Mouse (Mus musculus): Measurements from ENCODE around the gene Pde5a. TPM values are rescaled to one million over a fixed set of nuclear protein-coding genes. Genes with fewer than 3 reads are reported as not detected.

The Pde5a gene
- polyA plus RNA-seq, 1 experiment from 2014 or later, result 0.83 TPM

GRCm38 (mm10) chr3:122708485-122708884, 20.3 kb upstream of the Pde5a start:
- Histone ChIP-seq H3K9me3 (replicated peaks; ENCODE audit: control insufficient read depth, low read length) (no peaks in the 10 kb centered on the region), H3K4me3 (ENCODE audit: low read depth, low read length) (no peak overlapping the region), H3K9ac (ENCODE audit: low read depth, low read length) (no peak overlapping the region), H3K4me2 (ENCODE audit: low read depth, low read length) (no peak overlapping the region), H3K27me3 (ENCODE audit: control insufficient read depth, insufficient read depth, low read depth, low read length) (no peaks in the 10 kb centered on the region), H3K36me3 (ENCODE audit: control insufficient read depth, insufficient read depth) (no peaks in the 10 kb centered on the region), H3K4me1 (ENCODE audit: control insufficient read depth, low read depth, low read length) (no peaks in the 10 kb centered on the region), H3K27ac (ENCODE audit: low read length) (no peak overlapping the region)
- 71% methylated on average over 6 of the region's 6 CpGs for WGBS (ENCODE audit: insufficient replicate concordance)
- no peak for ATAC-seq (ENCODE audit: low read depth)

GRCm38 (mm10) chr3:122710141-122710540, 18.6 kb upstream of the Pde5a start:
- no peak for ATAC-seq (ENCODE audit: low read depth)
- no peak overlapping the region for H3K27ac ChIP-seq (ENCODE audit: low read length)
- H3K27me3 ChIP-seq (ENCODE audit: control insufficient read depth, insufficient read depth, low read depth, low read length), result no peaks in the 10 kb centered on the region
- no peaks in the 10 kb centered on the region for H3K4me1 ChIP-seq (ENCODE audit: control insufficient read depth, low read depth, low read length)
- H3K4me3 ChIP-seq (ENCODE audit: low read depth, low read length), result no peak overlapping the region
- H3K9ac ChIP-seq (ENCODE audit: low read depth, low read length), result no peak overlapping the region
- H3K36me3 ChIP-seq (ENCODE audit: control insufficient read depth, insufficient read depth), result no peaks in the 10 kb centered on the region
- 56% methylated on average over 3 of the region's 3 CpGs for WGBS (ENCODE audit: insufficient replicate concordance)
- no peaks in the 10 kb centered on the region for H3K9me3 ChIP-seq (replicated peaks; ENCODE audit: control insufficient read depth, low read length)
- no peak overlapping the region for H3K4me2 ChIP-seq (ENCODE audit: low read depth, low read length)

- H3K27ac ChIP-seq (ENCODE audit: low read length), result no peak overlapping the region
- no peak overlapping the region for H3K4me2 ChIP-seq (ENCODE audit: low read depth, low read length)
- H3K4me1 ChIP-seq (ENCODE audit: control insufficient read depth, low read depth, low read length), result no peaks in the 10 kb centered on the region
- ATAC-seq (ENCODE audit: low read depth), result no peak
- 18% methylated on average over 2 of the region's 2 CpGs for WGBS (ENCODE audit: insufficient replicate concordance)
- H3K9ac ChIP-seq (ENCODE audit: low read depth, low read length), result no peak overlapping the region
- no peaks in the 10 kb centered on the region for H3K36me3 ChIP-seq (ENCODE audit: control insufficient read depth, insufficient read depth)
- H3K9me3 ChIP-seq (replicated peaks; ENCODE audit: control insufficient read depth, low read length), result no peaks in the 10 kb centered on the region
- no peaks in the 10 kb centered on the region for H3K27me3 ChIP-seq (ENCODE audit: control insufficient read depth, insufficient read depth, low read depth, low read length)
- H3K4me3 ChIP-seq (ENCODE audit: low read depth, low read length), result no peak overlapping the region
Observed at GRCm38 (mm10) chr3:122718631-122719030, 10.1 kb upstream of the Pde5a start.

- 38% methylated on average over 9 of the region's 9 CpGs for WGBS (ENCODE audit: insufficient replicate concordance)
- Histone ChIP-seq H3K4me2 (ENCODE audit: low read depth, low read length) (no peak overlapping the region), H3K9ac (ENCODE audit: low read depth, low read length) (no peak overlapping the region), H3K4me3 (ENCODE audit: low read depth, low read length) (no peak overlapping the region), H3K9me3 (replicated peaks; ENCODE audit: control insufficient read depth, low read length) (no peaks in the 10 kb centered on the region), H3K27me3 (ENCODE audit: control insufficient read depth, insufficient read depth, low read depth, low read length) (no peaks in the 10 kb centered on the region), H3K4me1 (ENCODE audit: control insufficient read depth, low read depth, low read length) (no peaks in the 10 kb centered on the region), H3K27ac (ENCODE audit: low read length) (no peak overlapping the region), H3K36me3 (ENCODE audit: control insufficient read depth, insufficient read depth) (no peaks in the 10 kb centered on the region)
- no peak for ATAC-seq (ENCODE audit: low read depth)
Observed at GRCm38 (mm10) chr3:122721522-122721921, 7.2 kb upstream of the Pde5a start.

GRCm38 (mm10) chr3:122729601-122729959, 833 bp downstream of the Pde5a start:
- 0% methylated on average over 22 of the region's 22 CpGs for WGBS (ENCODE audit: insufficient replicate concordance)
- Histone ChIP-seq H3K9ac (ENCODE audit: low read depth, low read length) (peak overlapping the region; percentile 48), H3K9me3 (replicated peaks; ENCODE audit: control insufficient read depth, low read length) (no peaks in the 10 kb centered on the region), H3K4me1 (ENCODE audit: control insufficient read depth, low read depth, low read length) (no peaks in the 10 kb centered on the region), H3K36me3 (ENCODE audit: control insufficient read depth, insufficient read depth) (no peaks in the 10 kb centered on the region), H3K27me3 (ENCODE audit: control insufficient read depth, insufficient read depth, low read depth, low read length) (peaks cover 24% of the 10 kb centered on the region), H3K4me2 (ENCODE audit: low read depth, low read length) (peak overlapping the region; percentile 75), H3K27ac (ENCODE audit: low read length) (peak overlapping the region; percentile 34; the same call in 1 of the 2 replicates), H3K4me3 (ENCODE audit: low read depth, low read length) (peak overlapping the region; percentile 64)
- peak; percentile 51 for ATAC-seq (ENCODE audit: low read depth)

GRCm38 (mm10) chr3:122729960-122730740, 1.4 kb downstream of the Pde5a start:
- Histone ChIP-seq H3K27me3 (ENCODE audit: control insufficient read depth, insufficient read depth, low read depth, low read length) (peaks cover 24% of the 10 kb centered on the region), H3K9me3 (replicated peaks; ENCODE audit: control insufficient read depth, low read length) (no peaks in the 10 kb centered on the region), H3K36me3 (ENCODE audit: control insufficient read depth, insufficient read depth) (no peaks in the 10 kb centered on the region), H3K4me3 (ENCODE audit: low read depth, low read length) (peak overlapping the region; percentile 64), H3K27ac (ENCODE audit: low read length) (peak overlapping the region; percentile 34; the same call in 1 of the 2 replicates), H3K4me1 (ENCODE audit: control insufficient read depth, low read depth, low read length) (no peaks in the 10 kb centered on the region), H3K9ac (ENCODE audit: low read depth, low read length) (peak overlapping the region; percentile 48), H3K4me2 (ENCODE audit: low read depth, low read length) (peak overlapping the region; percentile 75)
- under 1% methylated on average over 84 of the region's 92 CpGs for WGBS (ENCODE audit: insufficient replicate concordance)
- peak; percentile 50 for ATAC-seq (ENCODE audit: low read depth)

GRCm38 (mm10) chr3:122730741-122731235, 2.0 kb downstream of the Pde5a start:
- peak overlapping the region; percentile 48; the same call in 1 of the 2 replicates for H3K9ac ChIP-seq (ENCODE audit: low read depth, low read length)
- 2% methylated on average over 13 of the region's 13 CpGs for WGBS (ENCODE audit: insufficient replicate concordance)

GRCm38 (mm10) chr3:122733806-122734205, 5.1 kb downstream of the Pde5a start:
- Histone ChIP-seq H3K4me1 (ENCODE audit: control insufficient read depth, low read depth, low read length) (no peaks in the 10 kb centered on the region), H3K4me3 (ENCODE audit: low read depth, low read length) (no peak overlapping the region), H3K27me3 (ENCODE audit: control insufficient read depth, insufficient read depth, low read depth, low read length) (peaks cover 23% of the 10 kb centered on the region), H3K36me3 (ENCODE audit: control insufficient read depth, insufficient read depth) (no peaks in the 10 kb centered on the region), H3K9me3 (replicated peaks; ENCODE audit: control insufficient read depth, low read length) (no peaks in the 10 kb centered on the region), H3K4me2 (ENCODE audit: low read depth, low read length) (no peak overlapping the region), H3K27ac (ENCODE audit: low read length) (no peak overlapping the region), H3K9ac (ENCODE audit: low read depth, low read length) (no peak overlapping the region)
- no peak for ATAC-seq (ENCODE audit: low read depth)
- 56% methylated on average over 3 of the region's 3 CpGs for WGBS (ENCODE audit: insufficient replicate concordance)

More at GRCm38 (mm10) chr3:122730741-122731235, 2.0 kb downstream of the Pde5a start:
- ATAC-seq (ENCODE audit: low read depth), result no peak
- Histone ChIP-seq H3K9me3 (replicated peaks; ENCODE audit: control insufficient read depth, low read length) (no peaks in the 10 kb centered on the region), H3K4me3 (ENCODE audit: low read depth, low read length) (peak overlapping the region; percentile 64), H3K27ac (ENCODE audit: low read length) (no peak overlapping the region), H3K36me3 (ENCODE audit: control insufficient read depth, insufficient read depth) (no peaks in the 10 kb centered on the region), H3K27me3 (ENCODE audit: control insufficient read depth, insufficient read depth, low read depth, low read length) (peaks cover 24% of the 10 kb centered on the region), H3K4me1 (ENCODE audit: control insufficient read depth, low read depth, low read length) (no peaks in the 10 kb centered on the region), H3K4me2 (ENCODE audit: low read depth, low read length) (peak overlapping the region; percentile 75)

- Histone ChIP-seq H3K36me3 (ENCODE audit: control insufficient read depth, insufficient read depth) (no peaks in the 10 kb centered on the region), H3K9me3 (replicated peaks; ENCODE audit: control insufficient read depth, low read length) (no peaks in the 10 kb centered on the region), H3K27ac (ENCODE audit: low read length) (no peak overlapping the region), H3K4me1 (ENCODE audit: control insufficient read depth, low read depth, low read length) (no peaks in the 10 kb centered on the region), H3K4me3 (ENCODE audit: low read depth, low read length) (no peak overlapping the region), H3K9ac (ENCODE audit: low read depth, low read length) (no peak overlapping the region), H3K4me2 (ENCODE audit: low read depth, low read length) (no peak overlapping the region), H3K27me3 (ENCODE audit: control insufficient read depth, insufficient read depth, low read depth, low read length) (peaks cover 17% of the 10 kb centered on the region)
- WGBS (ENCODE audit: insufficient replicate concordance), result 57% methylated on average over 6 of the region's 6 CpGs
- no peak for ATAC-seq (ENCODE audit: low read depth)
Observed at GRCm38 (mm10) chr3:122734329-122734728, 5.6 kb downstream of the Pde5a start.

Data from liver, embryonic 16.5 days (tissue).